Mouse (Mus musculus) forebrain, postnatal 0 days (tissue): Measurements from ENCODE around the gene Gm4881. TPM values are rescaled to one million over a fixed set of nuclear protein-coding genes. Genes with fewer than 3 reads are reported as not detected.
"Not testable (repeated sequence)": the region's sequence is repeated elsewhere in the genome, so short reads cannot be mapped to it uniquely, and the experiment has no call there.

Source experiments
- ATAC-seq: fragments of 200-750 bp; cut with Nextera tagmentation; 2 replicates; pipeline ENCODE4 v1.8.0; 2017; ENCODE audit warnings: mild to moderate bottlenecking, moderate library complexity
- DNase-seq: peaks from one replicate; pipeline ENCODE4 v3.0.0-alpha.2; 2015
- H3K27ac ChIP-seq: fragments of 300-500 bp; sonication (generic); 2 replicates; pipeline ENCODE4 v1.5.1; 2014; ENCODE audit warnings: low read depth, mild to moderate bottlenecking, antibody characterized with exemption, low read length, moderate library complexity, mixed read lengths
- H3K27me3 ChIP-seq: fragments of 300-500 bp; sonication (generic); 2 replicates; pipeline ENCODE4 v1.6.1; 2014; ENCODE audit warnings: mild to moderate bottlenecking, low read length, mixed read lengths; ENCODE audit not compliant: insufficient read depth
- H3K36me3 ChIP-seq: fragments of 300-500 bp; sonication (generic); 2 replicates; pipeline ENCODE4 v1.6.1; 2014; ENCODE audit warnings: mild to moderate bottlenecking, moderate library complexity; ENCODE audit not compliant: insufficient read depth
- H3K4me1 ChIP-seq: fragments of 300-500 bp; sonication (generic); 2 replicates; pipeline ENCODE4 v1.6.1; 2014; ENCODE audit warnings: antibody characterized with exemption; ENCODE audit not compliant: insufficient read depth
- H3K4me2 ChIP-seq: fragments of 300-500 bp; sonication (generic); 2 replicates; pipeline ENCODE4 v1.6.1; 2014; ENCODE audit warnings: low read depth, mild to moderate bottlenecking, moderate library complexity
- H3K4me3 ChIP-seq: fragments of 300-500 bp; sonication (generic); 2 replicates; pipeline ENCODE4 v1.5.1; 2014; ENCODE audit warnings: low read depth, low read length, mixed read lengths
- H3K9ac ChIP-seq: fragments of 300-500 bp; sonication (generic); 2 replicates; pipeline ENCODE4 v1.6.1; 2014; ENCODE audit warnings: mild to moderate bottlenecking
- H3K9me3 ChIP-seq: fragments of 300-500 bp; sonication (generic); 2 replicates; pipeline ENCODE4 v1.6.1; 2016; ENCODE audit warnings: low read length
- CTCF ChIP-seq: sonication (generic); IDR thresholded peaks from 2 replicates; pipeline ENCODE4 v1.5.1; 2016; ENCODE audit warnings: antibody characterized with exemption, control low read depth, low read depth
- WGBS: fragments of 180-500 bp; shearing (Covaris S2); extraction: QIAGEN DNeasy Blood & Tissue Kit; methylation state at CpG from one replicate; pipeline ENCODE4 v1.1.7; 2014; 5-methylcytosine and 5-hydroxymethylcytosine counted together
- polyA plus RNA-seq: library from polyadenylated mRNA; unstranded; fragments of >200 nt; fragmentation: Nextera tagmentation; extraction: Ambion mirVana; gene quantifications from 2 replicates; pipeline ENCODE4 v1.2.1, GENCODE M21; 2015
- total RNA-seq: library from RNA; depleted of rRNA; stranded (reverse); fragments of >200 nt; gene quantifications from 2 replicates; pipeline ENCODE4 v1.2.3, GENCODE M21; 2014

Gm4881 gene
- total and polyA plus RNA-seq, 2 experiments from 2014 or later: 0.97 to 2.1 TPM

DNA sequence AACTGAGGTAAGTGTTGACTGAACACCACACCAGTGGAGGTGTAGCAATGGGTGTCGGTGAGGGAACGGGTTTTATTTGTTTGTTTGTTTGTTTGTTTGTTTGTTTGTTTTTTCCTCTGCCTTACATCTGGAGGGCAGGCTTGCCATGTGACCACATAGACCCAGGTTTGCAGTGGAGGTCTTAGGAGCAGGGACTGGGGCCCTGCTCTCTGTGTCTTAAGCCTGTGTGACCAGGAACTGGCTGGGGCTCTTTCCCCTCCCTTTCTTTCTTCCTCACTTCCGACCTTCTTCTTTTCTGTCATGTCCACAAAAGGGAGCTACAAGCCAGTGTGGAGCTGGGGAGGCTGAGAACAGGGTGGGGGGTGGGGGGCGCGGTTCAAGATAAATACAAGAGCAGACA lies 46.3 kb downstream of the Gm4881 start:
- no peaks in the 10 kb centered on the region for H3K36me3 ChIP-seq
- no peak overlapping the region for H3K27ac ChIP-seq
- no peak overlapping the region for H3K9ac ChIP-seq
- H3K4me2 ChIP-seq: no peak overlapping the region
- H3K27me3 ChIP-seq: no peaks in the 10 kb centered on the region
- H3K9me3 ChIP-seq: no peaks in the 10 kb centered on the region
- no peaks in the 10 kb centered on the region for H3K4me1 ChIP-seq
- 83% methylated on average over 5 of the region's 5 CpGs for WGBS
- DNase-seq (no peak), ATAC-seq (no peak)
- no peak overlapping the region for H3K4me3 ChIP-seq
- TF ChIP-seq CTCF: no peak

GRCm38 (mm10) chr7:24897224-24897623 lies 47.1 kb downstream of the Gm4881 start, which contains the start of gene Cd79a:
Cd79a (plus strand) TSS chr7:24897381.
- H3K9ac ChIP-seq: no peak within 1 kb of the TSS
- H3K27me3 ChIP-seq: no peaks in the 10 kb centered on the region
- no peaks in the 10 kb centered on the region for H3K9me3 ChIP-seq
- no peak within 1 kb of the TSS for H3K4me3 ChIP-seq
- 80% methylated on average over 12 of the region's 12 CpGs for WGBS
- ATAC-seq (no peak), DNase-seq (no peak)
- H3K27ac ChIP-seq: no peak within 1 kb of the TSS
- TF ChIP-seq CTCF: no peak
- H3K36me3 ChIP-seq: no peaks in the 10 kb centered on the region
- H3K4me1 ChIP-seq: no peaks in the 10 kb centered on the region
- H3K4me2 ChIP-seq: no peak within 1 kb of the TSS

DNA sequence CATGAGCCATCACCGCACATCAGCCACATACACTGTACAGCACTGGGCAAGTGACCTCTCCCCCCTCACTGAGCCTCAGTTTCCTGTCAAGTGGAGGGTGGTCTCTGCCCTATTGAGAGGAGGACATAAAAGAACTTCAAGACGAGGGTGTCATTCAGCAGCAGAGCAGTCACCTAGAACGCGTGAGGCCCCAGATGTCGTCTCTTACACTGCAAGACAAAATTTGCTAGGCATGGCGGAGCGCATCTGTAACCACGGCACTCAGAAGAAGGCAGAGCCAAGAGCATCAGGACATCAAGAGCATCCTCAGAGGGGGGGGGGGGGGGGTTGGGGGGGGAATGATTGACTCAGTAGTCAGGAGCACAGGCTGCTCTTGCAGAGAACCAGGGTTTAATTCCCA lies 48.0 kb downstream of the Gm4881 start:
- no peaks in the 10 kb centered on the region for H3K27me3 ChIP-seq
- WGBS: 83% methylated on average over 8 of the region's 8 CpGs
- H3K9ac ChIP-seq: no peak overlapping the region
- ATAC-seq (no peak), DNase-seq (no peak)
- H3K4me3 ChIP-seq: no peak overlapping the region
- H3K4me2 ChIP-seq: no peak overlapping the region
- no peak for TF ChIP-seq CTCF
- H3K36me3 ChIP-seq: no peaks in the 10 kb centered on the region
- no peak overlapping the region for H3K27ac ChIP-seq
- no peaks in the 10 kb centered on the region for H3K4me1 ChIP-seq
- H3K9me3 ChIP-seq: no peaks in the 10 kb centered on the region

DNA sequence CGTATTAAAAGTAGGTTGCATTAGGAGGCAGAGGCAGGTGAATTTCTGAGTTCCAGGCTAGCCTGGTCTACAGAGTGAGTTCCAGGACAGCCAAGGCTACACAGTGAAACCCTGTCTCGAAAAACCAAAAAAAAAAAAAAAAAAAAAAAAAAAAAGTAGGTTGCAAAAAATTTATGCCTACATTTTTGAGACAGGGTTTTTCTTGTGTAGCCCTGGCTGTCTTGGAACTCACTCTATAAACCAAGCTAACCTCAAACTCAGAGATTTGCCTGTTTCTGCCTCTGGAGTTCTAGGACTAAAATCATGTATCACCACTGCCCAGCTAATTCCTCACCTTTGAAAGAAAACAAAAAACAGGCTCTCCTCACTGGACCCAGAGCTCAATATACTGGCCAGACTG lies 48.5 kb downstream of the Gm4881 start:
- WGBS: 91% methylated on average over 2 of the region's 2 CpGs
- H3K36me3 ChIP-seq, H3K4me2 ChIP-seq, H3K4me3 ChIP-seq, ATAC-seq, H3K27ac ChIP-seq, H3K9me3 ChIP-seq, H3K27me3 ChIP-seq, DNase-seq, H3K9ac ChIP-seq, H3K4me1 ChIP-seq: not testable (repeated sequence)

GRCm38 (mm10) chr7:24892125-24892583 lies 52.1 kb downstream of the Gm4881 start:
- Histone ChIP-seq H3K4me1 (no peaks in the 10 kb centered on the region), H3K4me2 (no peak overlapping the region), H3K9me3 (no peaks in the 10 kb centered on the region), H3K9ac (no peak overlapping the region), H3K27me3 (no peaks in the 10 kb centered on the region), H3K36me3 (peaks cover 40% of the 10 kb centered on the region), H3K4me3 (no peak overlapping the region), H3K27ac (no peak overlapping the region)
- ATAC-seq: no peak
- TF ChIP-seq CTCF: no peak
- no peak for DNase-seq
- 75% methylated on average over 2 of the region's 2 CpGs for WGBS

- Histone ChIP-seq H3K36me3 (peaks cover 47% of the 10 kb centered on the region), H3K4me3 (no peak overlapping the region), H3K27ac (no peak overlapping the region), H3K27me3 (no peaks in the 10 kb centered on the region), H3K4me1 (no peaks in the 10 kb centered on the region), H3K9ac (no peak overlapping the region), H3K9me3 (no peaks in the 10 kb centered on the region), H3K4me2 (no peak overlapping the region)
- 71% methylated on average over 3 of the region's 3 CpGs for WGBS
- TF ChIP-seq CTCF: no peak
- DNase-seq (no peak), ATAC-seq (no peak)
Measured at GRCm38 (mm10) chr7:24891241-24892124, 52.8 kb downstream of the Gm4881 start.
